31 mouse cellular contexts compared by ENCODE assay signal in the genomic region with DNA sequence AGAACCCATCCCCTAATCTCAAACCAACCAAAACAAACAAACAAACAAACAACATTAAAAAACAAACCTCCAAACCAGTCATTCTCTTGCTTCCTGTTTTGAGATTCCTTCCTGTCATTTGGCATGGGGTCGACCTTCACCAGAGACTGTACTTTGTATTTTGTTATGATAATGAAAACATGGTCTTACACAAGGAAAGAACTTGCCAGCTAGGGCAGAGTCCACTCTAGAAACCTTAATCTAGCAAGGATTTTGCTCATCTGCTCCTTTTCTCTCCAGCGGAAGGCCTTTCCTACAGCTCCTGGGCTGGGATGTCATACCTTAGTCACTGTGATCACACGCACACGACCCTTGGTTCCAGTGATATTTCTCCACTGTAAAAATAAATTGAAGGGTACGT.
"Had no signal": no experiment of that assay in that cellular context is flagged by ENCODE, and none has a peak within 500 bp of the region (broad histone marks: within the 10 kb centered on the region; RNA-seq: fewer than 3 reads in every experiment).

No protein-coding gene starts in this region.

- H3K9ac ChIP-seq: heart, embryonic 12.5 days; heart, embryonic 13.5 days; heart, embryonic 15.5 days; hindbrain, embryonic 12.5 days; hindbrain, embryonic 13.5 days; hindbrain, embryonic 14.5 days; hindbrain, embryonic 15.5 days; intestine, embryonic 15.5 days; kidney, embryonic 15.5 days had no signal

- H3K4me3 ChIP-seq: heart, adult 2 months; heart, embryonic 10.5 days; heart, embryonic 12.5 days; heart, embryonic 13.5 days; heart, embryonic 15.5 days; hindbrain, embryonic 10.5 days; hindbrain, embryonic 12.5 days; hindbrain, embryonic 13.5 days; hindbrain, embryonic 15.5 days; intestine, embryonic 15.5 days; kidney, embryonic 15.5 days; layer of hippocampus, adult 2 months; left cerebral cortex, adult 2 months had no signal

- ATAC-seq: hindbrain, embryonic 16.5 days; hindbrain, postnatal 0 days; inflammation-experienced regulatory T-cells, adult 6 months; intestine, embryonic 15.5 days; intestine, embryonic 16.5 days; intestine, postnatal 0 days had no signal

- H3K4me1 ChIP-seq: heart, embryonic 10.5 days; heart, embryonic 12.5 days; heart, embryonic 13.5 days; heart, embryonic 15.5 days; hindbrain, embryonic 10.5 days; hindbrain, embryonic 12.5 days; hindbrain, embryonic 15.5 days; intestine, embryonic 15.5 days; kidney, embryonic 15.5 days had no signal

- H3K36me3 ChIP-seq: heart, embryonic 10.5 days; heart, embryonic 12.5 days; heart, embryonic 13.5 days; heart, embryonic 15.5 days; hindbrain, embryonic 10.5 days; hindbrain, embryonic 12.5 days; hindbrain, embryonic 13.5 days; hindbrain, embryonic 15.5 days; intestine, embryonic 15.5 days; kidney, embryonic 15.5 days had no signal

- DNase-seq: heart, adult 2 months; heart, postnatal 10 days; heart, postnatal 14 days; heart, postnatal 36 days; heart, postnatal 4 days; kidney, adult 11 months; kidney, postnatal 10 days; kidney, postnatal 14 days; kidney, postnatal 25 days; layer of hippocampus, adult 9-11 months; layer of hippocampus, postnatal 36 days had no signal

- H3K27ac ChIP-seq: heart, adult 2 months; heart, embryonic 10.5 days; heart, embryonic 13.5 days; heart, embryonic 15.5 days; hindbrain, embryonic 10.5 days; hindbrain, embryonic 12.5 days; hindbrain, embryonic 13.5 days; hindbrain, embryonic 14.5 days; hindbrain, embryonic 15.5 days; hindbrain, postnatal 0 days; intestine, embryonic 15.5 days; kidney, embryonic 15.5 days; kidney, postnatal 0 days; layer of hippocampus, adult 2 months; left cerebral cortex, adult 2 months had no signal

- H3K4me2 ChIP-seq: heart, embryonic 11.5 days; heart, embryonic 12.5 days; heart, embryonic 13.5 days; heart, embryonic 15.5 days; hindbrain, embryonic 12.5 days; hindbrain, embryonic 13.5 days; hindbrain, embryonic 14.5 days; hindbrain, embryonic 15.5 days; intestine, embryonic 15.5 days; kidney, embryonic 15.5 days had no signal

- H3K9me3 ChIP-seq: heart, embryonic 10.5 days; heart, embryonic 12.5 days; heart, embryonic 13.5 days; heart, embryonic 15.5 days; hindbrain, embryonic 10.5 days; hindbrain, embryonic 12.5 days; hindbrain, embryonic 13.5 days; hindbrain, embryonic 15.5 days; intestine, embryonic 15.5 days; kidney, embryonic 15.5 days had no signal

- H3K27me3 ChIP-seq: heart, embryonic 12.5 days; heart, embryonic 13.5 days; heart, embryonic 15.5 days; hindbrain, embryonic 12.5 days; hindbrain, embryonic 13.5 days; hindbrain, embryonic 15.5 days; intestine, embryonic 15.5 days; kidney, embryonic 15.5 days had no signal
